Mouse (Mus musculus) neural tube, embryonic 10.5 days (tissue): ENCODE data around the gene Arpin.

Experiments
- DNase-seq: peaks from one replicate; pipeline ENCODE4 v3.0.0-alpha.2; 2017; ENCODE audit warnings: low spot score; ENCODE audit errors: extremely low spot score

Gene Arpin

GRCm38 (mm10) chr7:79892576-79893428 lies 42.4 kb downstream of the Arpin start:
- DNase-seq: no peak

- DNase-seq: no peak
Observed at GRCm38 (mm10) chr7:79890436-79891221, 44.5 kb downstream of the Arpin start.

- no peak for DNase-seq
Observed at GRCm38 (mm10) chr7:79888603-79889002, 46.6 kb downstream of the Arpin start.

GRCm38 (mm10) chr7:79883613-79884334 lies 51.4 kb downstream of the Arpin start:
- no peak for DNase-seq

- no peak for DNase-seq
Observed at GRCm38 (mm10) chr7:79881901-79882300, 53.3 kb downstream of the Arpin start.

- DNase-seq: no peak
Observed at GRCm38 (mm10) chr7:79880998-79881397, 54.2 kb downstream of the Arpin start.

DNA sequence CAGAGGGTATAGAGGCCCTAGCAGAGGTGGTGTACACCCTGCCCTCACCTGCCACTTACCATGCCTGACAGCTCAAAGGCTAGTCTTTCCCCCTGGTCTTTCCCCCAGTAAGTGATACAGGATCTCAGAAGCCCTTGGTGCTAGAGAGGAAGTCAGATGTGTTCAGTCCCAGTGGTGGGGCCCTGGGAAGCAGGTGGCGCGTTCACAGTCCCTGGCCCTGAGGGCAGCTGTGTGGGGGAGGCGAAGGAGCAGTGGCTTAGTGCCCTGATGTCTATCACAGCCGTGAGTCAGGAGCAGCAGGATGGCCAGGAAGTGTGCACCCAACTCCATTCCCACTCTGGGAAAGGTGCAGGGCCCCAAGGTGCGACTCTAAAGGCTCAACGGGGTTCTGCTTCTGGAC lies 55.1 kb downstream of the Arpin start:
- no peak for DNase-seq

DNA sequence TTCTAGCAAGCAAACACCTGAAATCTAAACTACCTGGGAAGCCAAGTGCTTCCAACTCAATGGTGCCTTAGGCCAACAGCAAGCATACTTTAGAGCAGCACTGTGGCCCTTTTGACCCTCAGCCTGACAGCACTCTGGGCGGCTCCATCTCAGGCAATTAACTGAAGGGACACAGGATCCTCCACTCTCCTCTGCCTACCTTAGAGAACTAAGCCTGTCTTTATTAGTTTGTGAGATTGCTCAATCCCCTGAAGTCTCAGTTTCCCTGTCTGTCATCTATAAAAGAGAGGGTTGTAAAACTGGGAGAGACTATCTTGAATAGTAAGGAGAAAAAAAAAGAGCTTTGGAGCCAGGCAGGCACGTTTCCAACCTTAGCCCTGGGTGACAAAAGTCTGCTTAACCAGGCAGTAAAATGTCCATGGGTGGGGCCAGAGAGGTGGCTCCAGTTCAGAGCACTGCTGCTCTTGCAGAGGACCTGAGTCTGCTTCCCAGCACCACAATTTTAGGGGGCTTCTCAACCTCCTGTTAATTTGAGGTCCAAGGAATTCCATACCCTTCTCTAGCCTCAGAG lies 56.6 kb downstream of the Arpin start:
- DNase-seq: no peak
